Mouse (Mus musculus): ENCODE measurements at regions not wholly inside any gene's neighbourhood (a gene's known extent, or its start where the extent isn't known, plus 50 kb on each side); places are given as distances from the start of the nearest gene placed in this dataset.

DNA sequence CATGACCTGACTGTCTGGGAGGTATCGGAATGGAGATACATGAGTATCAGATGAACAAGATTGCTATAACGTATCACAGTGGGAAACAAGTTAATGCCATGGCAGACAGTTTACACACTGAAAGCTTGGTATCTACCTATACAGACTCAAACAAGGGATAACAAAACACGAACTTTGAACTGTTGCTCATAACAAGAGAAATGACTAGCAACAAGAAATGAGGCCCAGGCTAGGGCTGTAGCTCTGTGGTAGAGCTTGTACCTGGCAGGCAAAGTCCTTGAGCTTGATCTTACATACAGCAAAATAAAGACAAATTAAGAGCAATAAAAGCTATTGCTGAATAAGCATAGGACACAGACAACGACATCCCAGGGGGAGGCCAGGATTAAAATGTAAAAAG, 172.4 kb upstream of the Pln start:
- Histone ChIP-seq H3K9ac (ENCODE audit: low read depth, low read length) (no peak overlapping the region), H3K27me3 (replicated peaks; ENCODE audit: control insufficient read depth, insufficient read depth, low read length) (no peaks in the 10 kb centered on the region), H3K4me2 (no peak overlapping the region), H3K27ac (ENCODE audit: low read depth, low read length) (no peak overlapping the region), H3K4me3 (ENCODE audit: low read depth, low read length) (no peak overlapping the region), H3K9me3 (ENCODE audit: control insufficient read depth, low read length) (no peaks in the 10 kb centered on the region), H3K4me1 (replicated peaks; ENCODE audit: control insufficient read depth, insufficient read depth, low read length) (no peaks in the 10 kb centered on the region), H3K36me3 (ENCODE audit: control insufficient read depth, insufficient read depth, low read length) (no peaks in the 10 kb centered on the region)
- no peak for ATAC-seq (replicated peaks; ENCODE audit: low FRiP score)
- no peak for DNase-seq (ENCODE audit: low spot score)
- WGBS: 77% methylated on average over 4 of the region's 4 CpGs

DNA sequence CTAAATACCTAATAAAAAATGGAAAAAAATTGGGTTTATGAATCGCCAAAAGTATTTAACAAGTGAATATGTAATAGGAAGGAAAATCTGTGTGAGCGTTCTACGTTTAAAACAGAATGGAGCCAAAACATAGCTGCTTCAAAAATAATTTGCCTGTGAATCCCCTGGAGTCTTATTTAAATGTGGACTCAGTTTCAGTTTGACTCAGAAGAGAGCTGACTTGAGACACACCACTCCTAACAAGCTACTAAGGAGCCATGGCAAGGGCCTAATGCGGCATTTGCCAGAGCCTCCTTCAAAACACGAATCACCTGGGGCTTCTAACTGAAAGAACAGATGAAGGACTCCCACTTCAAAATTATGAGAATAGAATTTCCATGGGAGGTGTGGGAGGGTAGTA, 169.7 kb upstream of the Pln start:
- Histone ChIP-seq H3K27me3 (replicated peaks; ENCODE audit: control insufficient read depth, insufficient read depth, low read length) (no peaks in the 10 kb centered on the region), H3K9me3 (ENCODE audit: control insufficient read depth, low read length) (no peaks in the 10 kb centered on the region), H3K27ac (ENCODE audit: low read depth, low read length) (no peak overlapping the region), H3K36me3 (ENCODE audit: control insufficient read depth, insufficient read depth, low read length) (no peaks in the 10 kb centered on the region), H3K4me2 (no peak overlapping the region), H3K9ac (ENCODE audit: low read depth, low read length) (no peak overlapping the region), H3K4me1 (replicated peaks; ENCODE audit: control insufficient read depth, insufficient read depth, low read length) (no peaks in the 10 kb centered on the region), H3K4me3 (ENCODE audit: low read depth, low read length) (no peak overlapping the region)
- ATAC-seq (replicated peaks; ENCODE audit: low FRiP score): no peak
- WGBS: 90% methylated on average over 5 of the region's 5 CpGs
- DNase-seq (ENCODE audit: low spot score): no peak

DNA sequence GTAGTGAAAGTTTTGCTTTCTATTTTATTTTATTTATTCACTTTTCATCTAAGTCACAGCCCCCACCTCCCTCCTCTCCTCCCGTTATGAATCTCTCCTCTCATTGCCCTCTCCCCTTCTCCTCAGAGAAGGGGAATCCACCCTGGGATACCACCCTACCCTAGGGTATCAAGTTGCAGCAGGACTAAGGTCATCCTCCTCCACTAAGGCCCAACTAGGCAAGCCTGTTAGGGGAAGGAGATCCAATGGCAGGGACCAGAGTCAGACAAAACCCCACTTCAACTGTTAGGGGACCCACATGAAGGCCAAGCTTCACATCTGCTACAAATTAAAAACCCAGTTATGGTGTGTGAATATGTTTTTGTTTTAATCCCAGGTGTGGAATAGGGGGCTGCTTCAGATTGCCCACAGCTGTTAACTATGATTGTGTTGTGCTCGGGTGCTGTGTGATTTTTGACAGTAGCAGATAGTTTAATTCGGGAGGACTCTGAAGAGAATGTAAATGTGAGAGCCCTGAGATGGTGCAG, 163.4 kb upstream of the Pln start:
- ATAC-seq (replicated peaks; ENCODE audit: low FRiP score) (no peak), DNase-seq (ENCODE audit: low spot score) (no peak)
- H3K4me3 ChIP-seq (ENCODE audit: low read depth, low read length): no peak overlapping the region
- no peaks in the 10 kb centered on the region; the same call in 1 of the 2 replicates for H3K4me1 ChIP-seq (replicated peaks; ENCODE audit: control insufficient read depth, insufficient read depth, low read length)
- H3K36me3 ChIP-seq (ENCODE audit: control insufficient read depth, insufficient read depth, low read length): no peaks in the 10 kb centered on the region
- 69% methylated on average over 3 of the region's 3 CpGs for WGBS
- H3K27me3 ChIP-seq (replicated peaks; ENCODE audit: control insufficient read depth, insufficient read depth, low read length): no peaks in the 10 kb centered on the region
- no peak overlapping the region for H3K4me2 ChIP-seq
- no peak overlapping the region for H3K9ac ChIP-seq (ENCODE audit: low read depth, low read length)
- H3K27ac ChIP-seq (ENCODE audit: low read depth, low read length): no peak overlapping the region
- H3K9me3 ChIP-seq (ENCODE audit: control insufficient read depth, low read length): no peaks in the 10 kb centered on the region

DNA sequence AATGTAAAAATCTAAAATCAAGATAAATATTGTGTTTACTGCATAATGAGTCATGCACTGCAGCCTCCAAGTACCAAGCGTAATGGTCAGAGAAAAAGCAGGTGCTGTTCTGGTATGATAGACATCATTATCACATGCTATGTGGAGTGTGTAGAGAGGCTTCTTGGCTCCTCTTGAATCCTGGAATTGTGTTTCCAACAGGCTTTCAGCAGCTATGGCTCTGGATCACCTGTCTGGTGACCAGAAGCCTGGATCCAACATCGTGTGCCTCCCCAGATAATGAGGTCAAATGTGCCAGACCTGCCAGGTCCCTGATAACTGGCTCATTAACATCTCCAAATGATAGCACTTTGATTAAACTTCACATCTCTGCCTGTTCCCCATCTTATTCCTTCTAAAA, 161.5 kb upstream of the Pln start:
- DNase-seq (ENCODE audit: low spot score): no peak
- WGBS: 80% methylated on average over 2 of the region's 2 CpGs
- Histone ChIP-seq H3K27ac (ENCODE audit: low read depth, low read length) (no peak overlapping the region), H3K36me3 (ENCODE audit: control insufficient read depth, insufficient read depth, low read length) (no peaks in the 10 kb centered on the region), H3K27me3 (replicated peaks; ENCODE audit: control insufficient read depth, insufficient read depth, low read length) (no peaks in the 10 kb centered on the region), H3K9ac (ENCODE audit: low read depth, low read length) (no peak overlapping the region), H3K4me2 (no peak overlapping the region), H3K4me1 (replicated peaks; ENCODE audit: control insufficient read depth, insufficient read depth, low read length) (no peaks in the 10 kb centered on the region; the same call in 1 of the 2 replicates), H3K9me3 (ENCODE audit: control insufficient read depth, low read length) (no peaks in the 10 kb centered on the region), H3K4me3 (ENCODE audit: low read depth, low read length) (no peak overlapping the region)
- ATAC-seq (replicated peaks; ENCODE audit: low FRiP score): no peak

DNA sequence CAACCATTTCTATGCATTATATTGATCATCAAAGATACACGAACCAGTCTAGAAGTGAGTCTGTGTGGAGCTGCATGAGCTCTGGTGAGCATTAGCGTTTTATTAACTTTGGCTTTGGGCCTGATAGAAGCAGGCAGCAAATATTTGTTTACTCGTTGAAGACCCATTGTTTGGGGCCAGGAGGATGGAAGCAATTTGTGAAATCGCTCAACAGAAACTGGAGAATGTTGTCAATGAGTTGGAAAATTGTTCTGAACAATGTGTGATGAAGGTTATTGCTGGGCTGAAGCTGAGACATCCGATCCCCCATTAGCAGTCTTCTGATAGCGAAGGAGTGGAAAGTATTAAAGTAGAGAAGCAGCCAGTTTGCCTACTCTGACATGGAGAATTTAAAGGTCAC, 158.9 kb upstream of the Pln start:
- Histone ChIP-seq H3K36me3 (ENCODE audit: control insufficient read depth, insufficient read depth, low read length) (no peaks in the 10 kb centered on the region), H3K4me3 (ENCODE audit: low read depth, low read length) (no peak overlapping the region), H3K4me1 (replicated peaks; ENCODE audit: control insufficient read depth, insufficient read depth, low read length) (no peaks in the 10 kb centered on the region; the same call in 1 of the 2 replicates), H3K27ac (ENCODE audit: low read depth, low read length) (no peak overlapping the region), H3K9ac (ENCODE audit: low read depth, low read length) (no peak overlapping the region), H3K27me3 (replicated peaks; ENCODE audit: control insufficient read depth, insufficient read depth, low read length) (no peaks in the 10 kb centered on the region), H3K4me2 (no peak overlapping the region), H3K9me3 (ENCODE audit: control insufficient read depth, low read length) (no peaks in the 10 kb centered on the region)
- ATAC-seq (replicated peaks; ENCODE audit: low FRiP score): no peak
- no peak for DNase-seq (ENCODE audit: low spot score)
- 76% methylated on average over 6 of the region's 6 CpGs for WGBS

DNA sequence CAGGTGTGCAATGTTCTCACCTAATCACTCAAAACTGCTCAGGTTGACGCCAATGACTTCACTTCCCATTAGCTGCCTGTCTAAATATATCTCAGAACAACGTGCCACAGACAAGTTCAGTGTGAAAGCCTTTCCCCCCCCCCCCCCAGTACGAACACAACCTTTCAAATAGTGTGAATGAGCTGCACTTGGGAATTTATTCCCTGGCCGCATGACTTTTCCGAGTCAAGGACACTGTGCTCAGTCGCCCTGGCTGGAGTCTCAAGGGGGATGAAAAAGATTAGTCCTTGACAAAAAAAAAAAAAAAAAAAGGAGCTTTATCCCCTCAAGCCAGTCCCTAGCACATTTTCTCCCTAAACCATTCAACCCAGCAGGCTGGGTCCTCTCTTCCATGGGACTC, 158.4 kb upstream of the Pln start:
- 62% methylated on average over 6 of the region's 6 CpGs for WGBS
- no peaks in the 10 kb centered on the region; the same call in 1 of the 2 replicates for H3K4me1 ChIP-seq (replicated peaks; ENCODE audit: control insufficient read depth, insufficient read depth, low read length)
- DNase-seq (ENCODE audit: low spot score) (no peak), ATAC-seq (replicated peaks; ENCODE audit: low FRiP score) (no peak)
- no peaks in the 10 kb centered on the region for H3K36me3 ChIP-seq (ENCODE audit: control insufficient read depth, insufficient read depth, low read length)
- H3K4me3 ChIP-seq (ENCODE audit: low read depth, low read length): no peak overlapping the region
- H3K27me3 ChIP-seq (replicated peaks; ENCODE audit: control insufficient read depth, insufficient read depth, low read length): no peaks in the 10 kb centered on the region
- H3K9ac ChIP-seq (ENCODE audit: low read depth, low read length): no peak overlapping the region
- H3K27ac ChIP-seq (ENCODE audit: low read depth, low read length): no peak overlapping the region
- H3K4me2 ChIP-seq: no peak overlapping the region
- no peaks in the 10 kb centered on the region for H3K9me3 ChIP-seq (ENCODE audit: control insufficient read depth, low read length)

DNA sequence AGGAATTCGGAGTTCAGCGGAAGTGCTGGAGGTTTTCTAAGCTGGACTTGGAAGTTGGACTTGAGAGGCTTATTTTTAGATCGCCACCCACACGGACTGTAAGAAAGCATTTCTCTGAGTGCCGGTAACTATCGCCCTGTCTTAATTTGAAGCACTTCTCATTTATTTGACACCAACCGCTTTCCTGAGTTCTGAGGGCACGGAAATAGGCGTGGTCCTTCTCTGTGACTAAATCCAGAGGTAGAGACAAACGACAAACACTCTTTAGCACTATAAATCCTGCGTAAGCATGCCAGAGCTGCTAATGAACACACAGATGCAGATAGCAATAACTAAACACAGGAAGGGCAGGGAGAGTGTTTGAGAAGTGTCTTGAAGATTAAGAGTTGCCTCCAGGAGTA, 156.7 kb upstream of the Pln start:
- 0 out of 2 replicates have a peak, but pooled peaks have one; percentile 10 for ATAC-seq (replicated peaks; ENCODE audit: low FRiP score)
- Histone ChIP-seq H3K4me3 (ENCODE audit: low read depth, low read length) (no peak overlapping the region), H3K27me3 (replicated peaks; ENCODE audit: control insufficient read depth, insufficient read depth, low read length) (no peaks in the 10 kb centered on the region), H3K36me3 (ENCODE audit: control insufficient read depth, insufficient read depth, low read length) (no peaks in the 10 kb centered on the region), H3K4me1 (replicated peaks; ENCODE audit: control insufficient read depth, insufficient read depth, low read length) (no peaks in the 10 kb centered on the region; the same call in 1 of the 2 replicates), H3K9ac (ENCODE audit: low read depth, low read length) (no peak overlapping the region), H3K9me3 (ENCODE audit: control insufficient read depth, low read length) (no peaks in the 10 kb centered on the region), H3K27ac (ENCODE audit: low read depth, low read length) (no peak overlapping the region), H3K4me2 (peak overlapping the region; percentile 16; the same call in 1 of the 2 replicates)
- WGBS: 45% methylated on average over 11 of the region's 11 CpGs
- DNase-seq (ENCODE audit: low spot score): no peak

DNA sequence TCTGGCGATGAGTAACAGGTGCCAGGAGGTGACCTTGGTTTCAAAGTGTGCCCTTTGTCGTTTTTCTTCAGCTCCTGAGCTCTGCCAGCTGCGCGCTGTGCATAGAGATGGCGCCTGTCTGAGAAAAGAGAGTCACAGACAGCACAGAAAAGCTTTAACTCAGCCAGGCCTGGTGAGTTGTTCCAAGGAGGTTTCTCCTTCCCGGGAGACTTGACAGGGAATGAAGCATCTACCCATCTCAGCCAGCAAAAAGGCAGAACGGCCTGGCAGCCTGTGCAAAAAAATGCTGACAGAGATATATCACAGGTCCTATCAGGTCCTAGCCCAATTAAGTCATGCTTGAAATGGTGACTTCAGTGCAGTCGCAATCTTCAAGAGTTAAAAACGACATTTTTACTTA, 156.1 kb upstream of the Pln start:
- WGBS: 69% methylated on average over 9 of the region's 9 CpGs
- ATAC-seq (replicated peaks; ENCODE audit: low FRiP score) (no peak), DNase-seq (ENCODE audit: low spot score) (no peak)
- no peak overlapping the region for H3K27ac ChIP-seq (ENCODE audit: low read depth, low read length)
- H3K9me3 ChIP-seq (ENCODE audit: control insufficient read depth, low read length): no peaks in the 10 kb centered on the region
- H3K4me2 ChIP-seq: no peak overlapping the region
- H3K27me3 ChIP-seq (replicated peaks; ENCODE audit: control insufficient read depth, insufficient read depth, low read length): no peaks in the 10 kb centered on the region
- H3K4me1 ChIP-seq (replicated peaks; ENCODE audit: control insufficient read depth, insufficient read depth, low read length): no peaks in the 10 kb centered on the region; the same call in 1 of the 2 replicates
- no peak overlapping the region for H3K9ac ChIP-seq (ENCODE audit: low read depth, low read length)
- no peaks in the 10 kb centered on the region for H3K36me3 ChIP-seq (ENCODE audit: control insufficient read depth, insufficient read depth, low read length)
- H3K4me3 ChIP-seq (ENCODE audit: low read depth, low read length): no peak overlapping the region

DNA sequence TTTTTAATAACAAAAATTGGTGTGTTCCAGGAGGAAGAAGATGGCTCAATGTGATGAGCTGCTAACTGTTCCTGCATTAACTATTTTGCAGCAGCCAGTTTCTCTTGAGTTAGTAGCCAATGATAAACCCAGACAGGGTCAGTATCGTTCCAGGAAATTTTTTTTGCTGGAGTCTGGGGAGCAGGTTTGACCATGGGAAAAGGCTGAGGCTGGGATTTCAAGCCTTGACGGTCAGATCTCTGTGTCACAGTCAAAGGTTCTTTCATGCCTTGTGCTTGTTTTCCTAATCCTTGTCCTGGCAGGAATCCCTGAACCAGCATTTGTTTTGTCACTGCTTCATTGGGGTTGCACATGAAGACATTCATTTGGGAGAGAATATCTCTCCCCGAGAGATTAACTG, 129.0 kb upstream of the Pln start:
- no peaks in the 10 kb centered on the region for H3K9me3 ChIP-seq (ENCODE audit: control insufficient read depth, low read length)
- no peak for DNase-seq (ENCODE audit: low spot score)
- no peaks in the 10 kb centered on the region for H3K27me3 ChIP-seq (replicated peaks; ENCODE audit: control insufficient read depth, insufficient read depth, low read length)
- no peak overlapping the region for H3K9ac ChIP-seq (ENCODE audit: low read depth, low read length)
- H3K4me1 ChIP-seq (replicated peaks; ENCODE audit: control insufficient read depth, insufficient read depth, low read length): no peaks in the 10 kb centered on the region
- H3K36me3 ChIP-seq (ENCODE audit: control insufficient read depth, insufficient read depth, low read length): no peaks in the 10 kb centered on the region
- 82% methylated on average over 3 of the region's 3 CpGs for WGBS
- no peak for ATAC-seq (replicated peaks; ENCODE audit: low FRiP score)
- no peak overlapping the region for H3K4me3 ChIP-seq (ENCODE audit: low read depth, low read length)
- H3K27ac ChIP-seq (ENCODE audit: low read depth, low read length): no peak overlapping the region
- no peak overlapping the region for H3K4me2 ChIP-seq

All from liver, embryonic 11.5 days (tissue).